Comparison of ENCODE assay signal across 8 mouse cellular contexts in genomic region chr16:23988466-23989208, GRCm38 (mm10). TPM values are rescaled to one million over a fixed set of nuclear protein-coding genes. Genes with fewer than 3 reads are reported as not detected.
A peak's percentile ranks its signal among the peaks of the same experiment; 100 is the strongest.
DNase-seq lines count a peak whose midpoint lies in the region; ATAC-seq lines count a peak whose summit lies in the region.

Gm37419 (plus strand) TSS chr16:23988482.
Bcl6 (minus strand) TSS chr16:23988852.

- ATAC-seq in intestine, embryonic 15.5 days, result peak; percentile 84
- peak; percentile 64 for ATAC-seq in megakaryocyte-erythroid progenitor cell, adult 5-6 weeks (replicated peaks; ENCODE audit: low FRiP score, low TSS enrichment, poor library complexity, severe bottlenecking)

- H3K9me3 ChIP-seq in intestine, embryonic 15.5 days, result no peaks in the 10 kb centered on the region

- DNase-seq in adrenal gland, adult 18-20 months (ENCODE audit: low spot score in 2 of 2), result peak; percentile 80 to 91
- peak; percentile 92 for DNase-seq in embryo, embryonic 10.5 days (ENCODE audit: low spot score)
- DNase-seq in gastrocnemius, postnatal 36 days, result peak; percentile 82 to 84
- DNase-seq in left cerebral cortex, postnatal 14 days (ENCODE audit: low spot score in 2 of 2), result peak; percentile 86 to 87
- peak; percentile 80 for DNase-seq in right cerebral cortex, postnatal 14 days
- peak; percentile 72 for DNase-seq in urinary bladder, postnatal 25 days (ENCODE audit: low spot score)

- H3K4me1 ChIP-seq in intestine, embryonic 15.5 days (replicated peaks), result peaks cover 8% of the 10 kb centered on the region

- H3K4me3 ChIP-seq in intestine, embryonic 15.5 days (replicated peaks), result peak within 1 kb of the TSS; percentile 77

- H3K36me3 ChIP-seq in intestine, embryonic 15.5 days, result no peaks in the 10 kb centered on the region

- H3K9ac ChIP-seq in intestine, embryonic 15.5 days, result peak within 1 kb of the TSS; percentile 88

- H3K27me3 ChIP-seq in intestine, embryonic 15.5 days (replicated peaks), result no peaks in the 10 kb centered on the region

- H3K27ac ChIP-seq in intestine, embryonic 15.5 days, result peak within 1 kb of the TSS; percentile 94

- peak within 1 kb of the TSS; percentile 90 for H3K4me2 ChIP-seq in intestine, embryonic 15.5 days (replicated peaks)

- WGBS in intestine, embryonic 15.5 days, result under 1% methylated on average over 68 of the region's 68 CpGs

- intact Hi-C loops in gastrocnemius, postnatal 36 days (cut with DNase I), result loop anchor here (5.0 kb wide), 1 partner anchor 359 kb away; no protein-coding TSS in a partner anchor
- intact Hi-C loops in left cerebral cortex, postnatal 14 days (cut with DNase I), result loop anchor here (5.0 to 10.0 kb wide), 4 partner anchors 294 to 926 kb away; partner anchors contain the start of gene Lpp

RNA-seq across cellular contexts. Expression of gene Gm37419, which starts in this region (rescaled TPM):
- not detected for total RNA-seq in adrenal gland, adult 18-20 months (2021)
- not detected for total RNA-seq in gastrocnemius, postnatal 36 days (2021)
- polyA plus RNA-seq in intestine, embryonic 15.5 days (2015; fragmentation: Nextera tagmentation; extraction: Ambion mirVana), result not detected in 2 replicates
- not detected for total RNA-seq in left cerebral cortex, postnatal 14 days (2021)
- not detected in 2 replicates for total RNA-seq in megakaryocyte-erythroid progenitor cell, adult 5-6 weeks (2014; fragmentation: Nextera tagmentation)
- not detected in 2 replicates for total RNA-seq in megakaryocyte-erythroid progenitor cell, adult 5-6 weeks (2017)

RNA-seq across cellular contexts. Expression of gene Bcl6, which starts in this region (rescaled TPM):
- total RNA-seq in adrenal gland, adult 18-20 months (2021), result 10 to 100 TPM; 43.5 to 54.8 TPM
- total RNA-seq in gastrocnemius, postnatal 36 days (2021), result 10 to 100 TPM; 40.7 to 68.1 TPM
- polyA plus RNA-seq in intestine, embryonic 15.5 days (2015; fragmentation: Nextera tagmentation; extraction: Ambion mirVana), result 0.90 and 0.91 TPM in 2 replicates
- total RNA-seq in left cerebral cortex, postnatal 14 days (2021), result 10 to 100 TPM; 28.0 to 33.6 TPM
- total RNA-seq in megakaryocyte-erythroid progenitor cell, adult 5-6 weeks (2014; fragmentation: Nextera tagmentation), result 1.2 TPM in 1 of 2 replicates, not detected in the other
- total RNA-seq in megakaryocyte-erythroid progenitor cell, adult 5-6 weeks (2017), result 0.61 and 1.3 TPM in 2 replicates

Comparison
In these comparisons a context has a peak if more than half of its experiments do, and no peak if none do; other contexts are left out.
1. Peak in every context shown above with its lines: DNase-seq, ATAC-seq, H3K4me3 ChIP-seq and H3K27ac ChIP-seq.
2. RNA of gene Bcl6 (total RNA-seq): 40.7 to 68.1 TPM in gastrocnemius, postnatal 36 days, 43.5 to 54.8 TPM in adrenal gland, adult 18-20 months and 28.0 to 33.6 TPM in left cerebral cortex, postnatal 14 days; 0.61 to 1.3 TPM in megakaryocyte-erythroid progenitor cell, adult 5-6 weeks; every median in the first group is over 10 times any median in the second.
3. Peak in ATAC-seq, H3K4me3 ChIP-seq, H3K27ac ChIP-seq, H3K9ac ChIP-seq and H3K4me2 ChIP-seq in intestine, embryonic 15.5 days; RNA of the genes that start here not detected or under 1 TPM.